Mouse (Mus musculus) C2C12 (cell line): ENCODE results near the gene Tex33.

Experiments used
- CTCF ChIP-seq: IDR thresholded peaks from one replicate; pipeline ENCODE4 v1.5.1; 2011; ENCODE audit not compliant: control insufficient read depth, insufficient read depth, insufficient read length
- MYOD1 ChIP-seq: IDR thresholded peaks from one replicate; pipeline ENCODE4 v1.6.1; 2011; ENCODE audit warnings: low read depth; ENCODE audit not compliant: control insufficient read depth, insufficient read length
- MYOG ChIP-seq: IDR thresholded peaks from one replicate; pipeline ENCODE4 v1.6.1; 2011; ENCODE audit not compliant: control insufficient read depth, insufficient read length; ENCODE audit errors: extremely low read depth

GRCm38 (mm10) chr15:78343683-78344082 lies 52.0 kb downstream of the Tex33 start:
- no peak for TF ChIP-seq CTCF
- no peak for TF ChIP-seq MYOD1
- no peak for TF ChIP-seq MYOG
